Mouse (Mus musculus): ENCODE data around the gene Cacna1e. TPM values are rescaled to one million over a fixed set of nuclear protein-coding genes. Genes with fewer than 3 reads are reported as not detected.
A peak's percentile ranks its signal among the peaks of the same experiment; 100 is the strongest.

Cacna1e gene
- total RNA-seq (2021) = under 1 TPM; 0.26 to 0.52 TPM
- long read RNA-seq, experiment 1 = 0 reads
- long read RNA-seq, experiment 2 = 0 reads

DNA sequence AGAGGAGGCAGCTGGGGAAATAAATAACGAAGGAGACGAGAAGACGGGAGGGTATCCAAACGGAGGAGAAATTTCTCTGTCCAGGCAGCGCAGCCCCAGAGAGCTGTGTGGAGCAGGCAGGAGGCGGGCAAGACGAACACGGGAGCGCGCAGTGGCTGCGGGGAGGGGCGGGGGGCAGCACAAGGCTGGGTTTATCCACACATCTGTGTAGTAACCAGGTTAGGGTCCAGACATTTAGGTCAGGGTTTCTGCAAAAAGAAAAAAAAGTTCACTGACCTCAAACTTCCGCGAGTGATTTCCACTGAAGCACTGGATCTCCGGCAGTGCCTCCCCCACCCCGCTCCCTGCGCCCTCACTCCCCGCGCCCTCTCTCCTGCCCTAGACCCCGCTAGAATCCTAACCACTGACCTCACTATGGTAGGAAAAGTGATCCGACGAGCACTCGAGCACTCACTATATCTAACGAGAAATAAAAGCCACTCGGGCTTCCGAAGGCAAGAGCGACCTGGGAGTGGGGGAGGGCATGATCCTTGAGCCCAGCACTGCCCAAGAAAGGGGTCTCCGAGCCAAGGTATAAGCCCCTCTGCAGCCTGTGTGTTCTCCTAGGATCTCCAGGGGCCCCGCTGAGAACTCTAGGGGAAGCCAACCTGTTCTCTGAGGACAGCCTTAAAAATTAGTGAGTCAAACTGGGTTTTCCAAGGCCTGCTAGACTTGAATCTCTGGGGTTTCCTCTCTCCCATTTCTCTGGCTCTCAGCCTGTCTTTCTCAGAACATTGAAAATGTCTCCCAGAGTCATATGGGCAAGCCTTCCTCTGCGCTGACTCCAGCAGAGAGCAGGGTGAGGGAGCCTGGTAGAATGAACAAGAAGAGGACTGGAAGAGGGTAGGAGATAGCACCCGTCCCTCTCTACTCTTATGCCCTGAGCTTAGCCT, at the start of gene Cacna1e:
Gene Cacna1e, minus strand, starts transcription at position 227 of the 932 bp plus-strand sequence.
- DNase-seq = peak; percentile 17

DNA sequence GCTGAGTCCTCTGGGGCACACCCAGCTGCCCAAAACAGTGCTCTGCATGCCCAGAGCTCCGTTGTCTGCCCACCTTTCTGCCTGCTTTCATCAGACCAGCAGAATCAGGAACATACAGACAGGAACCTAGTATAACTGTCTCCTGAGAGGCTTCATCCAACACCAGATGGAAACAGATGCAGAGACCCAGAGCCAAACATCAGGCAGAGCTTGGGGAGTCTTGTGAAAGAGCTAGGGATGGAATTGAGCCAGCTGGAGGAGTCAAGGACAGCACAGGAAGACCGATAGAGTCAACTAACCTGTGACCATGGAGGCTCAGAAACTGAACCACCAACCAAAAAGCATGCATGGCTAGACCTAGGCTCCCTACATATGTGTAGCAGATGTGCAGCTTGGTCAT, 34.1 kb upstream of the Cacna1e start:
- DNase-seq = no peak

DNA sequence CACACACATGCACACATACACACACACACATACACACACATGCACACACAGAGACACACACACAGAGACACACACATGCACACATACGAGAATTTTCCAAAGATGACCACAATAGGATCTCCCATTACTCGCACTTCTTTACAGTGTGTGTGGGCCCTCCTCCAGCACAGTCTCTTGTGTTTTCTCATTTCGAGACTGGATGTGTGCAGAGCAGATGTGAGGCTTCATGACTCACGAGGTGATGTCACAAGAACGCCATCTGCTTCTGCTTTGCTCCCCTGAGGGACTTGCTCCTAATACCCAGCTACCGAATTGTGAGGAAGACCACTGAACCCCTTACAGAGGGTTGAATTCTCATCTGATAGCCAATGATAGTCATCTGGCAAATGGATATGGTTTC, 33.1 kb upstream of the Cacna1e start:
- DNase-seq = no peak

DNA sequence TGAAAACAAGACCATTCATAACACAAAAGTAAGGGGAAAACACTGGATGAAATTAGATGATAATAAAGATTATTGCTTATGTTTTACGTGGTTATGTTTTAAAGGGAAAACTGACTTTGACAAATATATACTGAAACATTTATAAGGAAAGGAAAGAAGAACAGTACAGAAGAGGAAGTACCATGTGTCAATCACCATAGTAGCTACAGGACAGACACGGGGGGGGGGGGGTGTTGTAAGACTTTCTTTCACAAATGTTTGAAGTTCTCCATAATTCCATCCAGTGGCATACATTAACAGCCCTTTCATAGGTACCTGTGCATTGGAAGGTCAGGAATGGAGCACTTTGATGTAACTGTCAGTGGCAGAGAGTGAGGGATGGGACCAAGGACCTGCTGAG, 25.3 kb upstream of the Cacna1e start:
- DNase-seq = no peak

DNA sequence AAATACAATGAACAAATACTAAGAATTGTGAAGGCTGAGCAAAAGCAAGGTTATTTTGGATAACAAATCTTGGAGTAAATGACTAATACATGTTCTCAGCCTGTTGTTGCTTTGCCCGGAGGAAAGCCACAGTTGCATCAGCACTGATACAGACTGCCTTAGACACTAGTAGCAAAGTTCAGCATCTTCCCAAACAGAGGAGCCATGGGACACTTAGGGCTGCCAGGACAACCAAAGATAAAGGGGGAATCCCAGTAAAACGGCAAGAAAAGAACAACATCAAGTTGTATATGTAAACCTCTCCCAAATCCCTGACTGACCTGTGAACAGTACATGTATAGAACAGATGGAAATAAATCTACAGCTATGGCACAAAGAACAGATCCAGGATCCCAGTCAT, 13.1 kb upstream of the Cacna1e start:
- no peak for DNase-seq

DNA sequence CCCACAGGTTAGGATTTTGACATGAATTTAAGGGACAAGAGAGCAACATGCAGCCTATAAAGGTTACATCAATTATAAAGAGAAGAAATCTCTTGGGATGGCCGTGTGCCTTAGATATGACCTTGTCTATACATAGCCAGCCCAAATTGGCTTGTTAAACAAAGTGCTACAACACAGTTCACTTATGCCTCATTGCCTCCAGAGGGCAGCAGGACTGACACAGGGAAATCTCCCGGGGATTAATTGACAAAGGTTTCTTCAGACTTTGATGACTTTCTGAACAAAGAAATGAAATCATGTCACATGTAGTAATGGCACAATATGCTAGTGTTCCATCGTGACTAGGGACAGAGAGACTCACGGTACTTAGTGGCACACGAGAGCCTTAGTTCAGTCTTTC, 5.9 kb upstream of the Cacna1e start:
- no peak for DNase-seq

DNA sequence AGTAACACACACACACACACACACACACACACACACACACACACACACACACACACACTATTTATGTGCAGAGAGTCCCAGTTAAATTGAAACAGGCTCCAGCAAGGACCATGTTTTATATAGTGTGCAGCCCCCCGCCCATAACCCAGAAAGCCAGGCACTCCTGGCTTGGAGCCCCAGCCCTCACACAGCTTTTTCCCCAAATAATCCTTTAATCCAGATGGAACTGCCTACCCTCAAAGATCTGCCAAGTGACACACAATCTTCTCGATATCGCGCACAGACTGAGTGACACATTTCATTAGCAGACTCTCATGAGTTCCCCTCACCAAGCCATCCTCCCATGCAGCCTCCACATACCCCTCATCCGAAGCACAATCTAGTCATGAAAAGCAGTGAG, 4.2 kb upstream of the Cacna1e start:
- DNase-seq = no peak

DNA sequence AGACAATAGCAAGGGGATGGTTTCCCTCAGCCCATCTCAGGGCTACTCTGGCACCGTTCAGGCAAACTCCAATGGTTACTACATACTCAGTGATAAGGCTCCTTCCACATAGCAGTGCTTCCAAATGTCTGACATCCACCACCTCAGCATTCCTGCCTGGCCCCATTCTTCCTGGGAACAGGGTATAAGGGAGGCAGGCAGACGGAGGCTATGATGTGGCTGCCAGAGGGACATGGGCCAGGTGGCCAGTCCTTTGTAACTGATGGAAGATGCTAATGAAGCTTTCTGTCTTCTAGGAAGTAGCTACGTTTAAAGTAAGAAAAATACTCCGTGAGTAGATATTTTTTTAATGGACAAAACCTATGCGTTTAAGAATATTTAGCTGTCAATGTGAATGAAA, 3.7 kb upstream of the Cacna1e start:
- no peak for DNase-seq

DNA sequence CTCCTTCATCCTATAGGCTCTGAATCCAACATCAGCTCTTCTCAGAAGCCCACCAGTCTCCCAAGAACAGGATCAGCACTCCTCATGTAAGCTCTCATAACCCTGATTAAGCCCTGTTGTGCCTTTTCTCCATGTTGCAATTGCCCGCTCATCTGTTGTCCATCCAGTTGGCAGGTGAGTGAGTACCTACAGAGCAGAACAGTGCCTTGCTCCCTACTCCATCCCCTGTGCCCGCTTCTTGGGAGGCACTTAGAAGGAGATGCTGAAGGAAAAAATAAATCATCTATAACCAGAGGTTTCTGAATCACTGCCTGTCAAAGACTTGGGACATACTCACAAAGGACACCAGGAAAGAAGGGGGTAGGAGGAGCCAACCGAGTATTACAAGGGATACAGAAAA, 3.2 kb upstream of the Cacna1e start:
- DNase-seq = no peak

DNA sequence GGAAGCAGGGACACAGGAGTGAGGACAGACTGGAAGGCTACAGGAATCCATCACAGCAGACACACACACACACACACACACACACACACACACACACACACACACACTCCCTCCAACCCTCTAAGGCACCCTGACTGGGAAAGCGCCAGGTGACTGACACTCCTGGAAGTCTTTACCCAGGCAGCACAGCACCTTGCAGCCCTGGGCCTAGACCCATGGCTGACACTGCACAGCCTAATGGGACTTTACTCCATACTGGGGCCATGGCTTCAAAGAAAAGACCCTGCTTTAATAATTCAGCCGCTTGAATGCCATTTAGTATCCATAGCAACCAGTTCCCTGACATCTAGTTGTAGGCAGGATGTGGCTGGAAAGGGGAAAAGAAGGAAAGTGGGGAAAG, 2.3 kb upstream of the Cacna1e start:
- DNase-seq = no peak

DNA sequence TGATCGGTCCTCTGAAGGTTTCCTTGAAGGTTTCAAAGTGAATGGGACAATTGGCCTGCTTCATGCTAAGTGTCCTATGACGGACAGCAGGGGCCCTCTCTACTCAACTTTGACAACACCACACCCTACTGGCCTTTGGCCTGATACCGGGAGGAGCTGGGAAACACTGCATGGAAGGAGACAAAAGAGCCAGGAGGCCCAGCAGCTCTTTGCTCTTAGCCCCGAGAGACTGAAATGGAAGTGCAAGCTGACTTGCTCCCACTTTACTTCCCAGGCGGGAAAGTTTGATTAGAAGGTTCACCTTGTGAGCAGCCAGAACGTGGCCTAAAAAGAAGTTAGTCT, 877 bp upstream of the Cacna1e start:
- DNase-seq = no peak

DNA sequence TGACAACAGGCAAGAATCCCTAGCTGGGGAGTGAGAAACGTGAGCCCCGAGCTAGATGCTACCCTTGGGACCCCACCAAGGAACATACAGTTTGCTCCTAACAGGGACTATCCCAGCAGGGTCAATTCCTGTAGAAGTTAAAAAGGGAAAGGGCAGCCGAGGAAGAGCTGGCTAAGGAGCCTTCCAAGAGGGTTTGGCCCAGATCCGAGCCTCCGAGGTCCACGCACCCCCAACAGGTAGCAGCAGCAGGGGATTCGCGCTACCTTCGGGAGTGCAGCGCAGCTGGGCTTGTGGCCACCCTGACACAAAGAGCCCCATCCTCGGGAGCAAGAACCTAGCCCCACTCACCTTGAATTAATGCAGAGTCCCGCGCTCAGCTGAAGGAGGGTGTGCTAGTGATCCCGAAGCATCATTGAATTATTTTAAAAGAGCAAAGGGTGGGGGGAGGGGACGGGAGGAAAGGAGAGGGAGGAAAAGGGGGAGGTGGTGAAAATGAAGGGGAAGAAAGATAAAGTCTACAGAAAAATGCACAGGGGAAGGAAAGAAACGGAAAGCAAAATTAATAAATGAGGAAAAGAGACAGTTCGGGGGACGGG, 607 bp downstream of the Cacna1e start:
- DNase-seq = no peak

DNA sequence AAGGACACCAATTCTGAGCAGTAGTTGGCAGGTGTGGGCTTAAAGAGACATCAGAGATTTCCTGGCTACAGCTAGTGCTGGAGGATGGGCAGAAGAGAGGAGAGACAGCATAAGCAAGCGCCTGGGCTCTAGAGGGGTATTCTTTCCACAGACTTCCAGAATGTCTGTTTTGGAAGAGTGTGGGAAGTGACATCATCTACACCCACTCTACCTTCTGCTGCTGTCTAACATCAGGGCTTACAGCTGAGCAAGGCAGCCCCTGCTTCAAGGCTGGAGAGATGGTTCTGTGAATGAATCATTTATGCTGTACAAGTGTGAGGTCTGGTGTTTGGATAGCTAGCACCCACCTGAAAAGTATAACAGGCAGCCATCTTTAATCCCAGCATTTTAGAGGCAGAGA, 18.3 kb downstream of the Cacna1e start:
- no peak for DNase-seq

DNA sequence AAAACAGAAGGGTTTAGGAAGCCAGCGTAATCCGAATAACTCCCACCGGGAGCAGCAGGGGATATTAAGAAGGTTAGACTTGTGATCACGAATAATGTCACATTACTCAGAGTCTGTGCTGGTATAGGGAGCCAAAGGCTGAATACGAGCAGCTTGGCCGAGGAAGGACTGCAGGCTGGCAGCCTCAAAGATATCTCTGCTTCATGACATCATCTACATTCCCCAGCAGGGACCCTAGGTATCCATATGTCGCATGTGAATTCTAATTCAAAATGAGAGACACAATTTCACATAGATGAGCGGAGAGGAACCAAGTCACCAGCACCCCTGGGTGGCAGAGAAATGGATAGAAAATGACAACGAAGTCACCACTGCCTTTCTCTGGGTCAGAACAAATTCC, 22.9 kb downstream of the Cacna1e start:
- no peak for DNase-seq

DNA sequence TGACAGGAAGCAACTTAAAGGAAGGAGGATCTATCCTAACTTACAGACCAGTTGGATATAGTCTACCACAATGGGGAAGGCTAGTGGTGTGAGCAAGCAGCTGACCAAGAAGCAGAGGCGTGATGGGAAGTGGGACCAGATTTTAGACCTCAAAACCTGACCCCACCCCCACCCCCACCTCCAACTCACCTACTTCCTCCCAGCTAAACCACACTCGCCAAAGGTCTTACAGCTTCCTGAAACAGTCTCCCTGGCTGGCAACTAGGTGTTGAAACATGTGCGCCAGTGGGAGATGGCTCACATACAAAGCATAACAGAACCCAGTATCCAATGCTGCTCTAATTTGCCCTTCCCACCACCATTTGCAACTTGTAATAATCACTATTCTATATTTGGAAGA, 29.7 kb downstream of the Cacna1e start:
- no peak for DNase-seq

DNA sequence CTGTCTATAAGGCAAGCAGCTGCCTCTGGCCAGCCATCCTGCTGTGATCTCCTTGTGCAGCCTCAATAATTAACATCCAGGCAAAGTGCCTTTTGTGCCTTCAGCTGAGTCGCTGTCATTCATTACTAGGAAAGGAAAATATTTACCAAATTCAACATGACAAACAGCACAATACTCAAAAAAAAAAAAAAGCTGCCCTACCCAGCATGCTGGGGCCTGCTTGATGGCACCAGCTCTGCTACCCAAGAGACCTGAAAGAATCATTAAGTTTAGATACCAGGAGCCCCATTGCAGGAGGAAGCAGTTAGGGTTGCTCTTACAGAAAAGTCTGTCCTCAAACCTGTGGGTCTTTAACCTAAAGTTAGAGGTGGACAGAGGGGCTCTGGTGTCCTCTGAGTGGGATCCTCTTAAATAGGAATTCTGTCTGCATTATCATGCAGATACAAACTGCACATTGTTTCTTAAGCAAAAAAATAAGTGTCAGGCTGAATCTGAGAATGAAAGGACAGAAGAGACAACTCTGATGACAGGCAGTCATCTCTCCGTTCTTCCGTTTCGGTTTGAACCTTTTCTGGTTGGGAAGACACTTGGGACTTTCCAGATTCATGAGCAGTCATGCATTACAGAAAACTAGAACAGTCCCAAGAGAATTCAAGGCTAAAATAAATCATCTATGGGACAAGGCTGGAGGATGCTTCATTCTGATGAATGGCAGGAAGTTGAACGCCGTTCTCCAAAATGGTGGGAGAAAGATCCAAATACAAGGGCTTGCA, 33.6 kb downstream of the Cacna1e start:
- DNase-seq = no peak

DNA sequence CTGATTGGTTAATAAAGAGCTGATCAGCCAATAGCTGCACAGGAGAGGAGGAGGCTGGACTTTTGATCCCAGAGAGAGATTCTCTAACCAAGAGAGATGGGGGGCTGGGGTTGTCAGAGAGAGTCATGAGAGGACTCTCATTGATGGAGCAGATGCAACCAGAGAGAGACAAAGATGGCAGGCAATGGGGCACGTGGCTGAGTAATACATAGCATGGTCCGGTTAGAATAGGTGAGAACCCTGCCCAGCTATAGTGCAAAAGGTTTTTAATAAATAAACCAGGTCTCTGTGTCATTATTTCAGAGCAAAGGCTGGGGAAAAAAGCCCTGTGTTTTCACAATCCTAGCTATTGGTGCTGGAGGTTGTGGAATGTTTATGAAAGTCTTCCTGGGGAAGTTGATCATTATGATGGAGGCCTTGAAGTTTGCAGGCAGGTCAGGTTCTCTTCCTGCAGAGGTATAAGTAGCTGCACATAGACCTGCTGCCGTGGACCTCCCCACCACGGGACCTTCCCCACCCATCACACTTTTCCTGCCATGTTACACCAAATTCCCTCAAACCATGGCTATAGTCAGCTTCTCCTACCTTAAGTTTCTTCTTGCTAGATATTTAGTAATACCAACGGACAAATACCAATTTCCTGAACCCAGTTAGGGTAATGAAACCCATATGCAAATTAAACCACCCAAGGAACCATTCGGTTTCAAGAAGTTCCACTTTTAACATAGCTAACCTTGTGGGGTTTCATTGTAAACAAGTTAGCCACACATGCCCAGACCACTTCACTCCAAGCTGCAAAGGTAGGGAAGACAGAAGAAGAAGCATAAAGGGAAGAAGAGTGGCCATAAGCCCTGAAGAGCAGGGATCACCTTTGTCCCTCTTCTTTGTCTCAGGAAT, 35.4 kb downstream of the Cacna1e start:
- DNase-seq = no peak

DNA sequence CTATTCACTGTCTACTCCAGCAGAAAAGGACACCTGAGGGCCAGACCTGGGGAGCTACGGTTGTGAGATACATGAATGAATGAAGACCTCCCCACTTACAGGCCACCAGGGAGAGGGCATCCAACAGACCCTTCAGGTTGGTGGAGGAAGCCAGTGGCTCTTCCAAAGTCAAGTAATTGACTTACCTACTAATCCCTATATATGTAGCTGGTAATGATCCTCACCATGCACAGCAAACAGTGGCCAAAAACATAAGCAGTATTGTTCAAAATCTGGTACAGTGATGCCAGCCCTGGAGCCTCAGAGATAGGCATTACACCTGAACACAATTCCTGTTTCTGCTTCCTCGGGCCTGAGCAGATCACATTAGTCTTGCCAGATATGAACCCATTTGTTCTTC, 37.4 kb downstream of the Cacna1e start:
- DNase-seq = no peak

DNA sequence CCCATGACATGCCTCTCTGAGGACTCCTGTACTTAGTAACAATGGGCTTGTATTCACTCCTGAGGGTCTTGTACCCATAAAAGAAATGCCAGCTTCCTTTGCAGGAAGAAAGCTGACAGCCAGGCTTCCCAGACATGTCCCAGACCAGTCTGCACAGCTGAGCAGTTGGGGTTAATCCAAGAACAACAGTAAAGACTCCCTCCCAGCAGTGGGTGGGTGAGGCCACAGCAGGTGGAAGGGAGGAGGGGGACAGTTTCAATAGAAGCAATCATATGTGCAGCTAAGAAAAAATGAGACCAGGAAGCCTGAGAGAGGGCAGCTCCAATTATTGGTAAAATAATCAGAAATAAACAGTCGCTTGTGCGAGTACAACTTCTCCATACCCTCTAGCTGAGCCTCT, 40.9 kb downstream of the Cacna1e start:
- no peak for DNase-seq

DNA sequence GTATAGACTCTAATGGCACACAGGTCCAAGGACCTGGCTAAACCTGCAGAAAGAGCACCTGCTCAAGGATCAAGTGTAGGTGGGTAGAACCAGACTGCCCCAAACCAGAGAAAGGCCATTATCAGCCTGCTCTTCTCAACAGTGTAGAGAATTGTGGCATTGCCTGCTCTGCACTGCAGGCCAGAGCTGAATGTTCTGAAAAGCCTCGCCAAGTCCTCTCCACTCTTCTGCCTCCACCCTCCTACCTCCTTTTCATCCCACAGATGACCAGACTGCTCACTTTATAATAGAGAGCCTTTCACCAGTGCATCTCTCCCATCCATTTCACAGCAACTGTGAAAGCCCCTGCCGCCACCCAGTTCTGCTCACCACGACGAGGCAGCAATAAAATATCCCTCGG, 42.0 kb downstream of the Cacna1e start:
- no peak for DNase-seq

DNA sequence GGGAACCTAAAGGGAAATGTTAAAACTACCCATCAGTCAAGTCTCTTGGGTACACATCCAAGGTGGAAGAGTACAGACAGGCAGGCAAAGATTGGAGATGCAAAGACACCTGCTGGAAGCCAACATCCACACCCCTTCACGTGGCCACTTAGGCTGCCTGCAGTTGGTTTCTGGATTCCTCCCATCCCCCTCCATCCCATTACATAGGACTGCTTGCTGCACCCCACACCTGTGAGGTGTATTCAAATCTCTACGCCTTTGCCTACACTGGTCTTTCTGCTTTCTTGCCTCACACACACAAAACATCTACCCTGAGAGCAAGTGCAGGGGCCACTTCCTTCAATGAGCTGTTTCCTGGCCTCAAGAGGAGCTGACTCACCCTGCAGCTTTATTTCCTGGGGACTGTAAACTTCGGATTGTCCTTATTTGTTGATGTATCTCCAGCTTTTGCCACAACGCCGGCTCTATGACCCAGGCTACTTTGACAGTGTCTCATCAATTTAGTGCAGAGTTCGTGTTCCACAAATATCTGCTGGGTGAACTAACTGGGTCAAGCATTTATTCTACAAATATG, 43.2 kb downstream of the Cacna1e start:
- no peak for DNase-seq

DNA sequence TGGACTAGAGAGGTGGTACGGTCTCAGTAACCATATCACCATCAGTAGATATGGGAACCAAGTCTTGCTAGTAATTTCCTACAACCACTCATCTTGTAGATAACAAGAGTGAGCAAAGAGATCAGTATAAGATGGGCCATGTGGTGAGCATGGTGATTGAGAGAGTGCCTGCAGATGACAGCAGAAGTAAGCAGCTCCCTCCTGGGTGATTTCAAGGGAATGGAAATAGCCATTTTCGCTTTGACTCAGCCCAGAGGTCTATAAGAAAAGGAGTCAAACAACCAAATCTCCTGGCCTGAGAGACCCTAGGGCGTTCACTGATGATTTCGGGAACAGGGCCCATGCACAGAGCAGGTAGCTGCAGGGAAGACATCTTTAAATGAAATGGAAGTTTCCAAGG, 45.0 kb downstream of the Cacna1e start:
- no peak for DNase-seq

Measured in gastrocnemius, postnatal 10 days (tissue).